Mouse (Mus musculus): ENCODE measurements at regions not wholly inside any gene's neighbourhood (a gene's known extent, or its start where the extent isn't known, plus 50 kb on each side); places are given as distances from the start of the nearest gene placed in this dataset.
"Not testable (repeated sequence)": the region's sequence is repeated elsewhere in the genome, so short reads cannot be mapped to it uniquely, and the experiment has no call there.

DNA sequence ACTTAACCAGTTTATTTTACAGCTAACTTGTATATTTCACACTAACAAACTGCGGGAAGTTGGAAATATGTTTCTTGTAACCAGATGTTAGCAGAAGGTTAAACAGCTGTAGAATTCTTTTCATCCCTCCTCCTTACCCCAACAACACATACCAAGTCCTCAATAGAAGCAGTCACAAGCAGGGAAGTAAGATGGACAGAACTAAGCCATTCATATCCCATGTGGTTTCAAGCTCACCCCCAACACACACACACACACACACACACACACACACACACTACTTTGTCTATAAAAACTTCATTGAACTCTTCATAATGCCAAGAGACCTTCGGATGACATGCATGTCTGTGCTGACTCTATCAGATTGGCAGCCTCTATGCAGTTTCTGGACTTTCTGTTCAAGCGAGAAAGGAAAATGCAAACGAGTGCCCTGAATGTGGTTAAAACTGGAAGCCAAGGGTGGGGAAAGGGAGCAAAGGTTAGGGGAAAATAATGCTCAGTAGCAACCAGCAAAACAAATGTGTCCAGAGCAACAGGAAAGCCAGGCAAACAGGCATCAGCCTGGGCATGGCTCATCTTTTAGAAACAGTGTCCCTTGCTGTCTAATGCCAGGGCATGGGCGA, 207.6 kb upstream of the Tsc22d2 start:
- no peak for DNase-seq (ENCODE audit: low read depth in 2 of 2, low spot score in 2 of 2)

GRCm38 (mm10) chr3:58211016-58211415, 203.5 kb upstream of the Tsc22d2 start:
- no peak for DNase-seq (ENCODE audit: low read depth in 2 of 2, low spot score in 2 of 2)

DNA sequence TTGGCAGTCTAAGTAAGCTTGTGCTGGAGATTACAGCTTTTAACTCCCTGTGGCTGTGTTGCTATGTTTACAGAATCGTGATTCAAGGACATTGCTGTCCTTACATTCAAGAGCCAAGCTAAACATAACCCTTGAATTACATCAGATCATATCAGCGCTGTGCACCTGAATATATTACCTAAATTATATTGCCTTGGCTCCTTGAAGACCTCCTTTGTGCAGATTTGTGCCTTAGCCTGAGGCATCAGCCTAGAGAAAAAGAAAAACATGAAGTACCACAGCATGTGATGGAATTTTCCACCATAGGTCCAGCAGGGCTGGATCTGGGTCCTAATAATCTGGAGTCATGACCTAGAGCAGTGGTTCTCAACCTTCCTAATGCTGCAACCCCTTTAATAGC, 189.8 kb upstream of the Tsc22d2 start:
- no peak for DNase-seq (ENCODE audit: low read depth in 2 of 2, low spot score in 2 of 2)

DNA sequence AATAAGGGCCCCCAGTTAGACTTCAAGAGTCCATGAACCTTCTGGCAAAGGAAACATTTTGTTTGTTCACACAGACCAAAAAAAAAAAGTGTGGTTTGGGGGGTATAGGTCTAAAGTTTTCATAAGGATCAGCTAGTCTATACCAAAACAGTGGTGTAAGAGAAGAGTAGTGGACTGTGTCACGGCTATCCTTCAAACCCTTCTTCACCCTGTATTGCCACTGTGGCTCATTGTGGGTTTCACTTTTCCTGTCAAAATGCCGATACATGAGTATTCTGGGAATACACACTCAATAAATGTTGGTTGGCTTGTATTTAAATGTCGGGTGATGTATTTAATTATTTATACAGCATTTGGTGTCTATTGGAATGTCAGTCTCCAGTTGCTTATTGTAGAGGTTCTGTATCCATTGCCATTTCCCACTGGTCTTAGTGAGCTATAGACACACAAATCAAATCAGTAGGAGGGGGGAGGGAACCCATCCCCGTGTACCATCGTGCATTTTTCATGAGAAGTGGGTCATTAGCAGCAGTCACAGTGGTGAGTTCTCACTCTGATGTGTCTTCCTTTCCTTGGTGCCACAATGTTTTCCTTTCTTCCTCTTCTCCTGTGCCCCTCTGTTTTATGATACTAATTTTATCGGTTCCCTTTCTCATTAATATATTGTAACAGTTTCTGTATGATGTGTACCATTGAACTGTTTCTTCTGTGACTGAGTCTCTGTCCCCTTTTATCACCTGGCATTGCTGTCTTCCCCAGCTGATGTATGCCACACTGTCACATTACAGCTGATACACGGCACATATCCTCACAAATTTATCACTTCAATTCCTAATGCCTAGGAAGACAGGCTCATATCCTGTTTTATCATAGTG, 187.8 kb upstream of the Tsc22d2 start:
- DNase-seq (ENCODE audit: low read depth in 2 of 2, low spot score in 2 of 2): no peak

DNA sequence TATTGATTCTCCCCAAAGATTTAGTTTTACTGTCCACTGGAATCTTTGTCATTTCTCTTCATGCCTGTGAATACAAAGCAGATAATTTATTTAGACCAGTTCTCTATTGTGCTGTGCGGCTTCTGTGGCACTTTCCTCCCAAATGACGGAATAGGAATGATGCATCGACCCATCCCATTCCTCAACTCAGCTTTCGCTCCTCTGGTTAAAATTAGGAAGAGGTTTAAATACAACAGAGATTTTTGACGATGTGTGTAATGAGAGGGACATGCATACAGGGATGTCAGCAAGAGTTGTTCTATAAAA, 187.2 kb upstream of the Tsc22d2 start:
- DNase-seq (ENCODE audit: low read depth in 2 of 2, low spot score in 2 of 2): no peak

DNA sequence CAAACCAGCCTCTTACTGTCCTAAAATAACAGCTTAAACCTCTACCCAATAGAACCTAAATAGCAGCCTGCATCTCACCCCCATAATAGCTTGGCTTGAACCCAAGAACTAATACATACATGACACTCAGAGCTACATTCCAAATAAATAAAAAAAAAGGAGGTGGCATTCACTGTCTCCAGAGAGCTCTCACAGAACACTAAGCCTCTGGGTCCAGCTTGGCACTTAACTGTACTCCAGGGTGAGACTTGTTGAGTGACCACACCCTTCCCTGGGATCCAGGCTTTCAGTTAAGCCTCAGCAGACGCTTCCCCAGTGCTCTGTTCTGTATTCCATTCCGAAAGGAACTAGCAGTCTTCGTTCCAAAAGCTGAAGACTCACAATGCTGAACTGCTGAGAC, 186.3 kb upstream of the Tsc22d2 start:
- DNase-seq (ENCODE audit: low read depth in 2 of 2, low spot score in 2 of 2): no peak

- DNase-seq (ENCODE audit: low read depth in 2 of 2, low spot score in 2 of 2): no peak
Measured at GRCm38 (mm10) chr3:58231746-58232145, 182.8 kb upstream of the Tsc22d2 start.

- DNase-seq (ENCODE audit: low read depth in 2 of 2, low spot score in 2 of 2): no peak
Measured at GRCm38 (mm10) chr3:58233296-58233695, 181.2 kb upstream of the Tsc22d2 start.

- no peak for DNase-seq (ENCODE audit: low read depth in 2 of 2, low spot score in 2 of 2)
Measured at GRCm38 (mm10) chr3:58234846-58235630, 179.5 kb upstream of the Tsc22d2 start.

GRCm38 (mm10) chr3:58238111-58238510, 176.4 kb upstream of the Tsc22d2 start:
- DNase-seq (ENCODE audit: low read depth in 2 of 2, low spot score in 2 of 2): no peak

DNA sequence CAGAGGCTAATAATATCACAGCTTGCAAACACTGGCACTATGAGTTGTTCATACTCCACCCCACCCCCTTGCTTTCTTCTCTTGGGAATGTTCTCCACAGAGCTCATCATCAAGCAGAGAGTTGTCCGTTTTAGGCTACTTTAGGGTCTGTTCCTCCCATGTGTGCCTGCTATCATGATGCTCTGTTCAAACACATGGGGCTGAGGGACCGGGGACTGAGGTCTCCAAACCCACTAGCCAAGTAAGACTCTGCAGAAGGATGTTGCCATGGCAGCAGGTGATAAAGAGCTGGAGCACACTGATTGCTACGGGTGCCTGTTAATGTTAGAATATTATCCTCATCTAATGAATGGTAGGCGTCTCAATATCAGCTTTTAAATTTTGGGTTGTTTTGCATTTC, 173.7 kb upstream of the Tsc22d2 start:
- DNase-seq (ENCODE audit: low read depth in 2 of 2, low spot score in 2 of 2): no peak

DNA sequence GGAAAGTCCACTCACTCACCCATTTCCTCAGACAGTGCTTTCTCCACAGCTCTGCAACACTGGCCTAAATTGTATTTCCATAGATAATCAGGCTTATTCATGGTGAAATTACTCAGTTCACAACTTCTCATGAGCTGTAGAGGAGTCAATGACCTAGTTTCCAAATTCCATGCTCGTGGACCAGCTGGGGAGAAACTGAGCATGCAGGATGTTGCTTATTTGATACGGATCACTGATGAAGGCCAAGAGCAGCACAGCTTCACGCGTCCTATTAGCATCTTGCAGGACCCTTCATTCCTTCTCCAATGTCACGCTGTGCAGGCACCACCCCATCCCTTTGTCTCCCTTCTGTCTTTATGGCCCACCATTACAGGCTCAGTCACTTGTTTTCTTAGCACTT, 169.2 kb upstream of the Tsc22d2 start:
- no peak for DNase-seq (ENCODE audit: low read depth in 2 of 2, low spot score in 2 of 2)

DNA sequence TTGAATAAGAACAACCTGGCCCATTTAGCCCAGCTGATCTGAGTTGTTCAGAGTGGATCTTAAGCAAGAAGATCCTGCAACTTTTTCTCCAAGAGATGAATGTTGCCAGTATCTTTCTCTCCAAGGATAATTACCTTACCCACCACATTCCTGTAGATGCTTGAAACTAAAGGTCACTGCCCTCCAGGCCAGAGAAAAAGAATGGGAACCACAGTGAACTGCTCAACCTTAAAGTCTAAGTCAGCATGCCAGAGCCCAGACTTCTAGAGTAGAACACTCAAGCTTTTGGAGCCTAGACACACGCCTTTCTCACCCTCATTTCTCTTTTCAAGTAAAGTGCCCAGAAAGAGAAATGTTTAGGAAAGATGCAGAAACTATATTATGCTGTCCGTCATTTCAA, 166.5 kb upstream of the Tsc22d2 start:
- DNase-seq (ENCODE audit: low read depth in 2 of 2, low spot score in 2 of 2): no peak

DNA sequence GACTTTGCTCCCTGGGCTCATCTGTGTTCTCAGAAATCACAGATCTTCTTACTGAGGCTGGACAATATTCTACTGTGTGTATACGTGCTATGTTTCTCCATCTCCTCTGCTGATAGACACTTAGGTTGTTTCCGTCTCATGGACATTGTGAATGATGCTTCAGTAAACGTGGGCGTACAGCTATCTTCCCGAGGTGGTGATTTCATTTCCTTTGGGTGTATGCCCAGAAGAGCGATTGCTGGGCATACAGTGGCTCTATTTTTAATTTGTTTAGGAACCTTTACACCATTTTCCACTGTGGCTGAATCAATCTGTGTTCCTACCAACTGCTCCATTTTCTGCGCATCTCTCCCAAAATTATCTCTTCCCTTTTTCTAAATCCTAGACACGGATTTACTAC, 160.6 kb upstream of the Tsc22d2 start:
- no peak for DNase-seq (ENCODE audit: low read depth in 2 of 2, low spot score in 2 of 2)

GRCm38 (mm10) chr3:58267606-58268325, 146.7 kb upstream of the Tsc22d2 start:
- no peak for DNase-seq (ENCODE audit: low read depth in 2 of 2, low spot score in 2 of 2)

DNA sequence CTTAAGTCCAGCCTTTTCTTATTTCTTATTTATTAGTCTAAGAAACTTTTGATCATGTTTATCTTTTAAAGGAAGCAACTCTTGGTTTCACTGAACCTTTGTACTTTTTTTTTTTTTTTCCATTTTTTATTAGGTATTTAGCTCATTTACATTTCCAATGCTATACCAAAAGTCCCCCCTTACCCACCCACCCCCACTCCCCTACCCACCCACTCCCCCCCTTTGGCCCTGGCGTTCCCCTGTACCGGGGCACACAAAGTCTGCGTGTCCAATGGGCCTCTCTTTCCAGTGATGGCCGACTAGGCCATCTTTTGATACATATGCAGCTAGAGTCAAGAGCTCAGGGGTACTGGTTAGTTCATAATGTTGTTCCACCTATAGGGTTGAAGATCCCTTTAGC, 143.1 kb upstream of the Tsc22d2 start:
- not testable (repeated sequence) for DNase-seq (ENCODE audit: low read depth in 2 of 2, low spot score in 2 of 2)

- no peak for DNase-seq (ENCODE audit: low read depth in 2 of 2, low spot score in 2 of 2)
Measured at GRCm38 (mm10) chr3:58281291-58281690, 133.2 kb upstream of the Tsc22d2 start.

DNA sequence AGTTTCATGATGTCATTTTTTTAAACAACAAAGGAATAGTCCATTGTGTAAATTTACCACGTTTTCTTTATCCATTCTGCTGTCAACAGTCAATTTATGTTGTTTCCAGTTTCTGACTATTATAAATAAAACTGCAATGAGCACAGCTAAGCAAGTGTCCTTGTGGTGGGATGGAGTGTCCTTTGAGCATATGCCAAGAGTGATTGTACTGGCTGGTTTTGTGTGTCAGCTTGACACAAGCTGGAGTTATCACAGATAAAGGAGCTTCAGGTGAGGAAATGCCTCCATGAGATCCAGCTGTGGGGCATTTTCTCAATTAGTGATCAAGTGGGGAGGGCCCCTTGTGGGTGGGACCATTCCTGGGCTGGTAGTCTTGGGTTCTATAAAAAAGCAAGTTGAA, 130.1 kb upstream of the Tsc22d2 start:
- not testable (repeated sequence) for DNase-seq (ENCODE audit: low read depth in 2 of 2, low spot score in 2 of 2)

GRCm38 (mm10) chr3:58295810-58296209, 118.7 kb upstream of the Tsc22d2 start:
- DNase-seq (ENCODE audit: low read depth in 2 of 2, low spot score in 2 of 2): no peak

DNA sequence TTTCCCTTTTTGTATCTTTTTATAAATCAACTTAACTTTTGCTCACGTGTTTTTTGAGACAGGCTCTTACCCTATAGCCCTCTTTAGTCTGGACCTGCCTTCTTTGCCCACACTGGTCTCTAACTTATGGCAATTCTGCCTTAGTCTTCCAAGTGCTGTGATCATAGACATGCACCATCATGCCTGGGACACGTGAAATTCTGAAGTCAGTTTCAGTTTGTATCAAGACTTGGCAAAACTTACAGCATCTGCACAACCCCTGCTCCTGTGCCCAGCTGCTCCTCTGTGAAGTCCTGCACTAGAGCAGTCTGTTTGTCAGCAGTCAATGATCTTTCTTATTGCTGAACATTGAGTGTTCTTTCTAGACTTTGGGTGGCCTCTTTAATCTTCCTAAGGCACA, 114.3 kb upstream of the Tsc22d2 start:
- DNase-seq (ENCODE audit: low read depth in 2 of 2, low spot score in 2 of 2): no peak

DNA sequence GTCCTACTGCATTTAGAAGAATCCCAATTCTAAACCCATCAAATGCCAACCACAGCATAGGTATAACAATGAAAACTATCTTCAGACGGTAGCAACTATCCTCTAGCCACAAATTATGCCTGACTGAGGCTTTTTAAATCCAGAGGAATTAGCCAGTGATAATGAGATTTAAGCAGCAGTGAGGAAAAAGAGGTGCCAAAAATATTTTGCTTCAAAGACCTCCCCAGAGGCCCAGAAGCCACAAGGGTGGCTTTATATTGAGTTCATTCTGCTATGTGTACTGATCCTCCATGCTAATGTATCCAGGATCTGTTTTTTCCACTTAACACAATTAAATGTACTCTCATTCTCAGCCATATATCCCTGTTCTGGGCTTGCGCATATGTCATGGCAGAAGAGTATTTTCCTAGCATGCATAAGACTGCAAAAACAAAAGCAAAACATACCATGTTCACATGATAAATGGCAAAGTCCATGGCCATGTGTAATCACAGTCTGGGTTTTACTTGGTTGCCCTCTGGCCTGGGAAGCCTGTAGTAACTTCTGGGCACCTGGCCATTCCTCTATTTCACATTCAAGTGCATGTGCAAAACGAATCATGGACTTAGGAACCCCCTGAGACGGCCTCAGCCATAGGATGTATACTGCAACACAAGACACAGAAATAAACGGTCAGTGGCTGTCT, 113.6 kb upstream of the Tsc22d2 start:
- DNase-seq (ENCODE audit: low read depth in 2 of 2, low spot score in 2 of 2): no peak
